9 mouse cellular contexts compared by ENCODE assay signal in the genomic region with DNA sequence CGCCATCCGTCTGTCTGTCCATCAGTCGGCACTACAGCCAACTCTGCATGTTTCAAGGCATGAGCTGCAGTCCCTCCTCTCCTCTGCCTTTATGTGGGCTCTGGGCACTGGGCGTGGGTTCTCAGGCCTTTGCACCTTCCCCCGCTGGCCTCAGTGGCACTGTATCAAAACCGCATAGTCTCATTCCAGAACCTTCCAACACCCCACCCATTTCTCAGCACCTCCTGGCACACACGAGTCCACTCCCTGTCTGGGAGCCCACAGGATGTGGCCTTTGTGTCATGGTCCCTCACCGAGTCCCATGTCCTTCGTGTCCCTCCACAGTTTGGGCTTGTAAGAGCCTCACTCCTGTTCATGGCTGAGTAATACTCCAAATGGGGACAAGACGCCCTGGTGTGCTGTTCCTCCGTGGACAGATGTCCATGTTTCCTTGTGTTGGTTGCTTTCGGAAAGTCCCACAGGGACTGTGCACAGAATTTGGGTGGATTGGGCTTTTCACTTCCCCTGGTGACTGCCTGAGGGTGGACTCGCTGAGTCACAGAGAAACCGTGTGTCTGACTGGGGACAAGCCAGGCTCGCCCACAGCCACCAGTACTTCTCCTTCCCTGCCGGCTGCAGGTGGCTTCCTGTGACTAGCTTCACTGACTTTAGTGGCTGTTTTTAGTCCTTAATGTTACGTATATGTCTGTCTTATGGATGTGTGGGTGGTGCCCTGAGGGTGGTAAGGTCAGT. TPM values are rescaled to one million over a fixed set of nuclear protein-coding genes. Genes with fewer than 3 reads are reported as not detected.
DNase-seq lines count a peak whose midpoint lies in the region; ATAC-seq and TF ChIP-seq lines count a peak whose summit lies in the region.
"Had no signal": no experiment of that assay in that cellular context is flagged by ENCODE, and none has a peak within 500 bp of the region (broad histone marks: within the 10 kb centered on the region; RNA-seq: fewer than 3 reads in every experiment).

No protein-coding gene starts in this region.

- WGBS in lung, postnatal 0 days = 84% methylated on average over 17 of the region's 17 CpGs

- no peaks in the 10 kb centered on the region for H3K27me3 ChIP-seq in lung, postnatal 0 days (replicated peaks; ENCODE audit: insufficient read depth, low read length)
- H3K27me3 ChIP-seq: neural tube, embryonic 12.5 days had no signal

- H3K4me1 ChIP-seq in lung, postnatal 0 days (ENCODE audit: insufficient read depth, low read depth, low read length) = peaks cover 36% of the 10 kb centered on the region

- TF ChIP-seq CTCF in lung, postnatal 0 days (IDR thresholded peaks at IDR 0.05) = no peak

- no peaks in the 10 kb centered on the region for H3K9me3 ChIP-seq in lung, postnatal 0 days (ENCODE audit: low read length)
- H3K9me3 ChIP-seq: neural tube, embryonic 12.5 days had no signal

- TF ChIP-seq EP300 in lung, postnatal 0 days (IDR thresholded peaks at IDR 0.05) = no peak

- peak overlapping the region; percentile 32 for H3K4me2 ChIP-seq in lung, postnatal 0 days (replicated peaks; ENCODE audit: low read depth, low read length)

- ATAC-seq in common myeloid progenitor, adult 5-6 weeks (replicated peaks; ENCODE audit: low read depth, poor library complexity, severe bottlenecking) = peak; percentile 53
- no peak for ATAC-seq in lung, postnatal 0 days

- no peaks in the 10 kb centered on the region for H3K36me3 ChIP-seq in lung, postnatal 0 days (ENCODE audit: insufficient read depth, low read length)

- no peak overlapping the region for H3K9ac ChIP-seq in lung, postnatal 0 days (replicated peaks; ENCODE audit: low read depth)
- H3K9ac ChIP-seq: neural tube, embryonic 12.5 days had no signal

- peak; percentile 97 for DNase-seq in heart, adult 11 months
- DNase-seq in heart, postnatal 14 days = no peak
- peak; percentile 82 for DNase-seq in 3134 (ENCODE audit: extremely low read depth, insufficient read length, low spot score)
- peak; percentile 42 for DNase-seq in lung, postnatal 0 days (ENCODE audit: low spot score)
- DNase-seq in thymus, postnatal 14 days = peak; percentile 74
- DNase-seq in urinary bladder, adult 2 months (ENCODE audit: low spot score) = no peak
- no peak for DNase-seq in gastrocnemius, postnatal 25 days

- H3K4me3 ChIP-seq in lung, postnatal 0 days (ENCODE audit: low read depth, low read length) = no peak overlapping the region
- H3K4me3 ChIP-seq: neural tube, embryonic 12.5 days had no signal

- intact Hi-C loops in heart, postnatal 14 days (cut with DNase I) = no loop called here

- H3K27ac ChIP-seq in lung, postnatal 0 days (ENCODE audit: low read length) = peak overlapping the region; percentile 86

RNA-seq across cellular contexts. Expression of a gene that starts 5.8 kb away (rescaled TPM):
- total RNA-seq in heart, postnatal 14 days (2021) = 10 to 100 TPM; 34.8 to 36.7 TPM
- 24.4 and 36.8 TPM in 2 replicates for total RNA-seq in common myeloid progenitor, adult 5-6 weeks (2017)
- 31.2 and 32.4 TPM in 2 replicates for polyA plus RNA-seq in lung, postnatal 0 days (2015; fragmentation: Nextera tagmentation; extraction: Ambion mirVana)
- 38.6 and 48.9 TPM in 2 replicates for polyA plus RNA-seq in urinary bladder, adult 2 months (2012; rRNA removed)
- 10 to 100 TPM; 20.3 to 20.6 TPM for total RNA-seq in gastrocnemius, postnatal 25 days (2021)

RNA-seq across cellular contexts. Expression of a gene that starts 7.2 kb away (rescaled TPM):
- total RNA-seq in heart, postnatal 14 days (2021) = under 1 TPM; 0.14 to 0.34 TPM
- 3.5 and 4.4 TPM in 2 replicates for total RNA-seq in common myeloid progenitor, adult 5-6 weeks (2017)
- polyA plus RNA-seq in lung, postnatal 0 days (2015; fragmentation: Nextera tagmentation; extraction: Ambion mirVana) = 24.1 and 30.8 TPM in 2 replicates
- 23.7 and 25.1 TPM in 2 replicates for polyA plus RNA-seq in urinary bladder, adult 2 months (2012; rRNA removed)
- total RNA-seq in gastrocnemius, postnatal 25 days (2021) = not detected

RNA-seq across cellular contexts. Expression of a gene that starts 22.4 kb away (rescaled TPM):
- total RNA-seq in heart, postnatal 14 days (2021) = 10 to 100 TPM; 15.6 to 17.8 TPM
- total RNA-seq in common myeloid progenitor, adult 5-6 weeks (2017) = 27.9 and 35.1 TPM in 2 replicates
- 20.3 and 23.0 TPM in 2 replicates for polyA plus RNA-seq in lung, postnatal 0 days (2015; fragmentation: Nextera tagmentation; extraction: Ambion mirVana)
- 27.7 and 29.5 TPM in 2 replicates for polyA plus RNA-seq in urinary bladder, adult 2 months (2012; rRNA removed)
- total RNA-seq in gastrocnemius, postnatal 25 days (2021) = 1 to 10 TPM; 7.9 to 8.3 TPM

RNA-seq across cellular contexts. Expression of a gene that starts 30.0 kb away (rescaled TPM):
- total RNA-seq in heart, postnatal 14 days (2021) = 1 to 10 TPM; 5.3 to 7.9 TPM
- 3.4 and 4.2 TPM in 2 replicates for total RNA-seq in common myeloid progenitor, adult 5-6 weeks (2017)
- 19.6 and 28.4 TPM in 2 replicates for polyA plus RNA-seq in lung, postnatal 0 days (2015; fragmentation: Nextera tagmentation; extraction: Ambion mirVana)
- polyA plus RNA-seq in urinary bladder, adult 2 months (2012; rRNA removed) = 9.3 and 11.6 TPM in 2 replicates
- total RNA-seq in gastrocnemius, postnatal 25 days (2021) = under 1 TPM; 0.83 to 1.00 TPM

RNA-seq across cellular contexts. Expression of a gene that starts 31.8 kb away (rescaled TPM):
- total RNA-seq in heart, postnatal 14 days (2021) = 10 to 100 TPM; 85.5 to 97.2 TPM
- total RNA-seq in common myeloid progenitor, adult 5-6 weeks (2017) = 12.1 and 14.5 TPM in 2 replicates
- polyA plus RNA-seq in lung, postnatal 0 days (2015; fragmentation: Nextera tagmentation; extraction: Ambion mirVana) = 47.9 and 49.4 TPM in 2 replicates
- 45.9 and 48.3 TPM in 2 replicates for polyA plus RNA-seq in urinary bladder, adult 2 months (2012; rRNA removed)
- total RNA-seq in gastrocnemius, postnatal 25 days (2021) = 100 to 1,000 TPM; 102 to 106 TPM

Comparison
In these comparisons a context has a peak if more than half of its experiments do, and no peak if none do; other contexts are left out.
1. DNase-seq: peak in heart, adult 11 months (single experiment), 3134 (single experiment), lung, postnatal 0 days (single experiment) and thymus, postnatal 14 days (single experiment); none in heart, postnatal 14 days (0 of 2), urinary bladder, adult 2 months (single experiment) and gastrocnemius, postnatal 25 days (single experiment).